Mouse (Mus musculus): ENCODE measurements around the gene Drc7. TPM values are rescaled to one million over a fixed set of nuclear protein-coding genes. Genes with fewer than 3 reads are reported as not detected.

The Drc7 gene
- 3.4 and 4.0 TPM in 2 replicates for polyA plus RNA-seq (2012; rRNA removed)

GRCm38 (mm10) chr8:95054927-95055510 lies at the start of gene Drc7:
Gene Drc7, plus strand, starts transcription at chr8:95055103.

GRCm38 (mm10) chr8:95017451-95017850 lies 37.5 kb upstream of the Drc7 start, which contains the start of gene Adgrg3:
Gene Adgrg3, plus strand, starts transcription at chr8:95017692.

GRCm38 (mm10) chr8:95080381-95081341 lies 25.8 kb downstream of the Drc7 start, which contains the start of gene Katnb1:
Gene Katnb1, plus strand, starts transcription at chr8:95081186.

Other genes starting within 250 kb of the Drc7 start
- gene Ccl17, start 244.7 kb upstream of the Drc7 start, polyA plus RNA-seq (2012; rRNA removed), result 0.17 and 0.40 TPM in 2 replicates
- gene Coq9, start 216.8 kb upstream of the Drc7 start, polyA plus RNA-seq (2012; rRNA removed), result 55.4 and 57.2 TPM in 2 replicates
- gene Ciapin1, start 216.7 kb upstream of the Drc7 start, polyA plus RNA-seq (2012; rRNA removed), result 58.0 and 61.1 TPM in 2 replicates
- gene Polr2c, start 197.7 kb upstream of the Drc7 start, polyA plus RNA-seq (2012; rRNA removed), result 111 and 114 TPM in 2 replicates
- gene Dok4, start 178.8 kb upstream of the Drc7 start, polyA plus RNA-seq (2012; rRNA removed), result 118 and 120 TPM in 2 replicates
- gene Ccdc102a, start 137.0 kb upstream of the Drc7 start, polyA plus RNA-seq (2012; rRNA removed), result 5.9 and 6.8 TPM in 2 replicates
- gene Adgrg5, start 131.4 kb upstream of the Drc7 start, polyA plus RNA-seq (2012; rRNA removed), result 0.13 TPM in 2 replicates
- 235 and 266 TPM in 2 replicates for gene Adgrg1, start 80.4 kb upstream of the Drc7 start, polyA plus RNA-seq (2012; rRNA removed)
- gene Adgrg3, start 37.4 kb upstream of the Drc7 start, polyA plus RNA-seq (2012; rRNA removed), result 1.5 and 2.0 TPM in 2 replicates
- 49.1 and 57.4 TPM in 2 replicates for gene Katnb1, start 26.1 kb downstream of the Drc7 start, polyA plus RNA-seq (2012; rRNA removed)
- gene Kifc3, start 147.7 kb downstream of the Drc7 start, polyA plus RNA-seq (2012; rRNA removed), result 38.4 and 40.3 TPM in 2 replicates

Data from central nervous system, embryonic 18 days (tissue).